Mouse (Mus musculus) stomach, postnatal 0 days (tissue): Measurements from ENCODE around the gene Bcat2.

Experiments used
- CTCF ChIP-seq: IDR thresholded peaks from 2 replicates; pipeline ENCODE4 v1.5.1; 2016; ENCODE audit warnings: antibody characterized with exemption, low read depth, mild to moderate bottlenecking, moderate library complexity
- EP300 ChIP-seq: optimal IDR thresholded peaks from 2 replicates; pipeline ENCODE3; 2016; ENCODE audit warnings: antibody characterized with exemption

DNA sequence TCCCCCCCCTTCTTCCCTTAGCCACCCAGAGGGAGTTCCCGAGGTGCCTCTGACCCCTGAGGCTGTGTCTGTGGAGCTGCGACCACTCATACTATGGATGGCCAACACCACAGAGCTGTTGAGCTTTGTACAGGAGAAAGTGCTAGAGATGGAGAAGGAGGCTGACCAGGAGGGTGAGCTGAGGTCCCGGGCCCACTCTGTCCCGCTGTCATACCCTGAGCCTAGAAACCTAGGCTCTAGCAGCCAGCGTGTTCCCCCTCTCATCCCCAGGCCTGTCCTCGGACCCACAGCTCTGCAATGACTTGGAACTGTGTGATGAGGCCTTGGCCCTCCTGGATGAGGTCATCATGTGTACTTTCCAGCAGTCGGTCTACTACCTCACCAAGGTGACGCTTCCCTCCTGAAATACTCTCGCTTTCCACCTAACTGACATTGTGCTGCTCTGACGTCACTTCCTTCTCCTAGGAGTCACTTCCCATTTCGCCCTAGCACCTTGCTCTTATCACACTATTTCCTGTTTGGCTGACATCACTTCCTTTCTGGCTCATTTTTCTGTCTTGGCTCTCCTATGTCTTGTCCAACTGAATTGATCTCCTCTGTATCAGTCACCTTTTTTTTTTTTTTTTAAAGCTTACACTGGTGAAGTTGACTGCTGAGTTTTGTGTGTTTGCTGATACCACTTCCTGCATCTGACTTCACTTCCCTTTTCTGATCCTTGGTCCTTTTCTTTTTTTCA, 65.2 kb downstream of the Bcat2 start:
- no peak for TF ChIP-seq EP300
- no peak for TF ChIP-seq CTCF
